Mouse (Mus musculus) monocyte, adult 5-6 weeks (primary cell): Measurements from ENCODE around the gene Eif2d. TPM values are rescaled to one million over a fixed set of nuclear protein-coding genes. Genes with fewer than 3 reads are reported as not detected.

Experiments used
- ATAC-seq: fragments of 153-309, 156-312 bp; replicated peaks from 2 replicates; pipeline ENCODE4 v1.8.0; 2017; ENCODE audit warnings: mild to moderate bottlenecking; ENCODE audit not compliant: low TSS enrichment, insufficient number of reproducible peaks, severe bottlenecking, poor library complexity, low FRiP score
- total RNA-seq: library from RNA; stranded (forward); fragments of 200-1000, 200-491, 200-594 nt; gene quantifications from 3 replicates; pipeline ENCODE4 v1.2.3, GENCODE M21; 2017

The Eif2d gene
- total RNA-seq, 1 experiment from 2014 or later: 4.0 TPM

DNA sequence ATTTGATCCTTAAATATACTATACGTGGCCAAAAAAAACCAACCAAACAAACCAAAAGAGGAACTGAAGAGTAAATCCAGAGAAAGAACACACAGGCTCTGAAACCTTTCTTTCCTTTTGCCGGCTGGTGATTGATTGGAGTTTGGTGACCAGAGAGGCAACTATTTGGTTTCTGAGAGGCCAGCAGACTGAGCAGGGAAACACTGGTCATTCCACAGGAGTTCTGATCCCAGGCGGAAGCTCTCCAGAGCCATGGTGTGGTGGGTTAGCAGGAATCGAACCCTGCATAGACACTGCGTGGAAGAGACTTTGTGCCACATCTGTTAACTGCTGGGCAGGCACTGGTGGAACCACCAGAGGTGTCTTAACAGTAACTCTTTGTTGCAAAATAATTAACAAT, 25.1 kb downstream of the Eif2d start:
- no peak for ATAC-seq

DNA sequence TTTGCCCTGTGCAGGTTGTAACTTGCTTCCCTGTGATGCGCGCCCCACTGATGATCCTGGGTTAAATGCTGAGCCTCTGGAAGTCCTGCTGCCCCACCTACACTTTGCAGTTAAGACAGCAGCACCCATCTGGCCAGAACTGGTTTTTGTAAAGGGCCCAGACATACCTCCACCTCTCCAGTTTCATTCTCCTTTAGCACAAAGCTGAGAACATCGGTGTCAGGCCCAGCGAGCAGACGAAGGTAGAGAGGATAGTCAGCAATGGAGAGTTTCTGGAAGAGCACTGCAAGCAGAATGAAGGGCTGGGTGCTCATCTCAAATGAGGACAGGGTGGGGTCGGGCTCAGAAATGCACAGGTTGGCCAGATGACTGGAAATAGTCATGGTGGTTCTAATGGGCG, 27.4 kb downstream of the Eif2d start:
- no peak for ATAC-seq

DNA sequence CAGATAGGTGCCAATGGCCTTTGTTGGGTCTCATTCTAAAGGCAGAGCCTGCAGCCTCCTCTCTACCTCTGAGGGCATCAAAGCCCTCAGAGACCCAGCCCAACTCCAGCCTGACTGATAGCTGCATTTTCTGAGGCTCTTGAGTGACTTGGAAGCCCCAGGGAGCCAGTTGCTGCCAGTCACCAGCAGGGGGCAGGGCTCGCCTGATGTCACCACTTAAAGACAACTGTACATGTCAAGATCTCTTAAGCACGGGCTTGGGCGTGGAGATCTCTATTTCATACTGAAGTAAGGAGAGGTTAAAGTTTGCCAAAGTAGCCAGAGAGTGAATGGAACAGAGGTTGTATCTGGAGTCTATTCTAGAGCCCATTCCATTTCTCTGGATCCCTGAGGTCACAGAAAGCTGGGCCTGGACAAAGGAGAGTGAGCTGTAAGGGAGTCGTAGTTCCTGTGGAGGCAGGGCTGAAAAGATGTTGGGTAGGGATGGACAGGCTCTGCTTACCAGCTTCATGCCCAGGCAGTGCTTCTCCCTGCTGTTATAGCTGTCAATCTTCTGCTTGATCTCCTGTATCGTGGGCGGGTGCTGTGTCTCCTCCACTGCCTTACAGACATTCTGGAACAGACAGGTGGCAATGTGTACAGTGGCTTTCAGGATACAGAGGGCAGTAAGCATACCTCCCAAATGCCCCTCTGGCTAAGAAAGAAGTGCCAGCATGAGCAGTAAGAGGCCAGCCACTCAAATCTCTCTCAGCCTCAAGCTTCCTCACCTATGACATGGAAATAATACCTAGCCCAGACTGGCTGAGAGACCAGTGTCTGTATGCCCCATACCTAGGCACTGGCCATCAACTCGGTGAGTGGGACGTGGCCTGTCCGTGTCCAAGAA, 28.9 kb downstream of the Eif2d start:
- peak; percentile 48; the same call in 1 of the 2 replicates for ATAC-seq

DNA sequence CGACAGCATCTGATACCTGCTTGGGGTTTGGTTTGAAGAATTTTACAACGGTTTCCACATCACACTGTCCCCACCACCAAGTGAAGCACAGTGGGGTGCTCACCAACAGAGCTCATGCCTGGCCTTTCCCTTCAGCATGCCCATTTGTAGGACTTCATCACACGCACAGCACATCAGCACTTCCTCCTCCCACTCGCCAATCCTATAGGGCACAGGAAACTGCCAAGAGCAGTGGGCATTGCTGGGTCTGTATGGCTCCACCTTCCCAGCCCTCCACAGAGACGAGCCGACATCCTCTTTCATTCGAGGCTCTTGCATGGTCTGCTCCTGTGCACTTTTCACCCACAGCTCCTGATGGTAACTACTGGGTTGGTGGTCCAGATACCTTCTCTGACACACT, 30.2 kb downstream of the Eif2d start:
- ATAC-seq: no peak

DNA sequence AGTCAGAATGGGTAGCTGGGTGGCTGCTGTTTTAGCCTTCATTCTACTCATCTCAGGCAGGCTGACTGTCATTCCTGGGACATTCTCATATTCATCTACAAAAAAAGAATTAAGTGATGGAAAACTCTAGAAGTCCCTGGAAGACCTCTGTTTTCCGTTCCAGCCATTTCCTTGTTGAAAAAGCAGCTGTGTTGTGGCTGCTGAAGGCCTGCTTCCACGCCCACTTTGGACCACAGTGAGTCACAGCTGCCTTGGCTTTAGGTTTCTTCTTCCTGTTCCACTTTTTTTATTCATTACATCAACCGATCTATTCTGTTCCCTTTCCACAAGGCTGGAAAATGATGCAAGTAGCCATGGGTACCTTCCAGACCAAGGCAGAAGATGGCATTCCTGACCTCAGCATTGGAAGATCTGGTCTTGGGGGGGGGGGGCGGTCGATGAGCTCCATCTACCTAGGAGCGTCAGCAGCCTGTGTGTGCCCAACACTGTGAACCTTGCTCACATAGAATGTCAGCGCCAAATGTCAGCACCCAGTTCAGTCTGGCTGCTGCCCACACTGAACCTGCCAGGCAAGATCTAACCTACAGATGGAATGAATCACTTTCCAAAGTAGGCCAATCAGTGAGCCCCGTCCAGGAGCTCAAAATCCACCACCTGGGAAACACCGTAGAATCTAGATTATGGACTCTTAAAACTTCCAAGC, 31.4 kb downstream of the Eif2d start:
- peak; percentile 51 for ATAC-seq

DNA sequence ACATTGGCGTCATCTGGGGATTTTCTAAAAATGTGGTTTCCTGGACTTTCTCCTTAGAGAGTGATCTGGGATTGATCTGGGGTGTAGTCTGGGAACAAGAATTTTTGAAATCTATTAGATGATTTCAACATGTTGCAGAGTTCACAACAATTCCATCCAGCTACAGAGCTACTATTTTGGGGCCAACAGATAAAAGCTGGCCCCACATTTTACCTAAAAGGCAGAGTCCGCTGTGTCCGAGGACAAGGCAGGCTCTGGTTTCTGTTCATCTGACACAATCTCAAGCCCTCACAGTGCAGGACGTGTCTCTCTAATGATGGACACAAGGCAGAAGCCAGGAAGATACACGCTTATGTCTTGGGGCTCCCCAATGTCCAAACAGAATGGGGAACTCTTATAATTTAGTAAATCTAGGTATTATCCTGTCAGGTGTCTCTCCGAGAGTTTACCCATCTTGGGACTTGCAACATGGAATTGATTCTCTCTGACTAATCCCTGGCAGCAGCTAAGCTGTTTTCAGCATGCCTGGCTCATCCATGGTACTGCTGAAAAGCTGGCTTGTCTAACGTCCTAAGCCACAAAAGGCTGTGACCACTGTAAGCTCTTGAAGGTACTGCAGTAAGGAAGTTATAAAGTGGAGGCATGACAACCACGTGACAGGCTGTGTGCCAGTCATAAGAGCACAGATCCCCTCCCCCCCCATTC, 32.1 kb downstream of the Eif2d start:
- ATAC-seq: no peak

DNA sequence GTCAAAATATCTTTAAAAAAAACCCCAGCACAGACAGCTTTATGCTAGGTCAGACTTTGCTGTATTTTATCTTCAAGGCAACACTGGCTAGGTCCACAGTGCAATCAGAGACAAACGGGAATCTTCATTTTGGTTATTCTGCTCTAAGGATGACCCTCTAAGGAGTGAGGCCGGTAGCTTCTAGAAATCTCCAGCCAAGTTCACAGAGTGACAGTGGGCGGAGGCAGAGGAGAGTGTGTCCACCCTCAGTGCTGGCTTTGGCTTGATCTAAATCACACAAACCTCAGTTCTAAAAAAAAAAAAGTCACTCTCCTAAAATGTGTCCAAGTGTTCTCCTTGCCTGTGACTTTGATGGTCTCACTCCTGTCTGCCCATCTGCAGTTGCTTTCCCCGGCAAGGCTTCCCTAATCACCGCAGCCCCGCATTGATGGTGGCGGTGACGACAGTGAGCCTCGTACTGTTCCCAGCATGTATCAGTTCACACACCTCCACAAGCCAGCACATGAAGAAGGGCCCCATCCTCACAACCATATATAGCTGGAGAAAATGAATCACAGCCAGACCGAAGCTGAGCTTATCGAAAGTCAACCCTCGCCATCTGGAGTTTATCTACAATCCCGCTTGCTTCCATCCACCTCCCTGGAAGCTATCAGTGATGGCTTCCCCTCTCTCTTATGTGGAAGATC, 33.0 kb downstream of the Eif2d start:
- ATAC-seq: no peak

DNA sequence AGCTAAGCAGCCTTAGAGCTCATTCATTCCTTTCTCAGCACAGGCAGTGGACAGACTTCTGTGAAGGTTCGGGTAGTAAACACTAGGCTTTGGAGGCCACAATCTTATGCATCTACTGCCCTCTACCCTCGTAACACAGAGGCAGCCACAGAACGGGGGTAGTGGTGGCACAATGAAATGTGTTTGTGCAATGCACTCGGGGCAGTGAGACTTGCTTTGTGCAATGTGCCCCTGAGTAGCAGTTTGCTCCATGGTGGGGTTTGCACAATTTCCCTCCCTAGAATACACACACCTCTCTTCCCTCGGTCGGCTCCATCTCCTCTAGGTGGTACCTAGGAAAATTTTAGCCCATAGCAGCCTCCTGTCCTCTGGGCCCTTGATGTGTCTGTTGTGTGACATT, 34.0 kb downstream of the Eif2d start:
- ATAC-seq: no peak

DNA sequence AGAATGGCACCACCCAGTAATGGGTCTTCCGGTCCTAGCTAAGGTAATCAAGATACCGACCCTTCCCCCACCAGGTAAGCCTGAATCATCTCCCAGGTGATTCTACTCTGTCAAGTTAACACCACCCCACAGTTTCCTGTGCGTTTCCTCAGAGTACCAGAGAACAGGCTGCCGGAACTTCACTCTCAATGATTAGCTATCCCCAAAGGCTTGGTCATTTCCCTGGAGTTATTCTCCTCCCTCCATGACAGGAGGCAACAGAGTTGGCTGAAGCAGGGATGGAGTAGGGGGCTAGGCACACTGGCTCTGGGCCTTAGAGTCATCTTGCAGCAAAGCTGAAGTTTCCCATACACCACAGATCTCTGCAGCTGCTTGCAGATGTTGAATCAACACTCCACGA, 34.9 kb downstream of the Eif2d start:
- ATAC-seq: no peak

DNA sequence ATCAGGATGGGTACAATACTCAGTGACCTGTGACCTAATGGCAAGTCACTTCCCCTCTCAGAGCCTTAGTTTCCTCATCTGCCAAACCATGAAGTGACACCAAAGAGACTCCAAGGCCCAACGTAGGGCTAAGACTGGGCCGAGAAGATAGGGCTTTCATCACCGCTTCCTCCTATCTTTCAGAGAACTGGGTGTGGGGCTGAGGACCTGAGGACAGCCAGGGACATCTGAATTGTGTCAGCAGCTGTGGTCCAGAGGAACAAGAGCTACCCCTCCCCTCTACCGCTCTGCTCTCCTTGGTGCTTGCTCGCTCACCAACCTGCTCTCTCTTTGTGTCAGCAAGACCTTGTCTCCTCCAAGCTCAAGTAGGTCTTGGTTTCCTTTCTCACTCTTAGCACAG, 35.7 kb downstream of the Eif2d start:
- peak; percentile 76 for ATAC-seq

DNA sequence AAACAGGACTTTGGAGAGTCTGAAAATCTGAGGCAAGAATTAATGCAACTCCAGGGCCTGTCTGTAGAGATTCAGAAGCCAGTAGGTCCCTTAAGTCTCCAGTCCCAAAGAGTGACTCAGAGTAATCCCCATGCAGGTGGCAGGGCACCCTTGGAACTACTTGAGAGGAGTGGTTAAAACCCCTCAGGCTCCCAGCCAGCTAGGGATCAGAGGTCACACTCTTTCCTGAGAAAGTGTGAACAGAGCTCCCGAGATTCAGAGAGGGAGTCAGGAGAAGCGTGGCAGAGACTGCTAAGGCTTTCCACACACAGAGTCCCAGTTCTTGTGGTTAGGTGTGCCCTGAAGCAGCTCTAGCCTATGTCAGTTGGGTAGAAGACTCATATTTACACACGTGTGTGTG, 40.8 kb downstream of the Eif2d start:
- no peak for ATAC-seq

DNA sequence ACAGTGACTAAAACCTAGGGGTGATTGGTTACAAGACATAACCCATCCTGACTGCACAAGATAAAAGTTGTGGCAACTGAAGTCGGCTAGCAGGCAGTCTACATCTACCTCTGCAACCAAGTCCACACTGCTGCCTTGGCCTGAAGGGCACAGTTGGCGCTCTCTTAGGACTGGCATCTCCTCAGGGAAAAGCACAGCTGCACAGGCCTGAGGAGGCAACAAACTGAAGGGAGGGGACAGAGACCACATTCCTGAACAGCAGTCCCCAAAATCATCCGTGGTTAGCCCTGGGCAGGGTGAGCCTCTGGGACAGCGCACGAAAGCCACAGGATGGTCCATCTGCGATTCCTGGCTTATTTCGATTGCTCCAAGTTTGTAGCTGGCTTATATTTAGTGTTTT, 42.7 kb downstream of the Eif2d start:
- no peak for ATAC-seq

DNA sequence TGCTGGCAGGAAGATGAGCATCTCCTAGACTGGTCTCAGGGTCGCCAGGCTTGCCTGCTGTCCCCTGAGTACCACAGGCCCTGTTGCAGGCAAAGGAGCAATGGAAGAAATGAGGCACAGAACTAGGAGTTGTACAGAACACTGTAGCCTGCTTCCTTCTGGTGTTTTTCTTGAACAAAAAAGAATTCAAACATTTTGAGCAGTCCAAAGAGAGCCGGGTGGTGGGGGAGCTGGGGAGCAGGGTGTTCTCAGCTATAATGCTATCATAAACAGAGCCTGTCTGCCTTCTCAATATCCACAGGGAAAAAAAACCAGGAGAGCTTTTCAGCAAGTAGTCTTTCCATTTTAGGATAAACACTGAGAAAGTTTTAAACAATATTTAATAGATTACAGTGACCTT, 43.1 kb downstream of the Eif2d start:
- ATAC-seq: no peak

DNA sequence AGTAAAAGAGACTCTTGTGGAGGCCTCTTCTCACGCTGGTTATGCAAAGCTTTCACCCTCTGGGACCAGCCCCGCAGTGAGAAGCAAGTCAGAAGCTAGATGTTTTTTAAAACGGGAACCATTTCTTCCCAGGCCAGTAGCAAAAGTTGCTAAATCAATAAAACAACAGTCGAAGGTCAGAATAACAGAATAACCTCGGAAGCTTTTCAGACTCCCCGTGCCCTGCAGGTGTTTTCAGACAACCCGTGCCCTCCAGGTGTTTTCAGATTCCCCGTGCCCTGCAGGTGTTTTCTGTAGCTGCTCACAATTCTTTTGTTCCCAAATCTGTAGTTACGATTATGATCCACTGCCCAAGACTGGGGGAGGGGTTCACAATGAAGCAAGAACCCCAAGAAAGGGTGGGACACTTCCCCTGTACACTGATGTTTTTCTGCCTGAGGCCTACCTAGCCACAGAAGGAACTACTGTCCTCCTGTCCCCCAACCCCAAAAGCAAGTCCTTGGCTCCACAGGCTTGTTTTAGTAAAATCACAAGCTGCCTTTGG, 45.5 kb downstream of the Eif2d start:
- ATAC-seq: 0 out of 2 replicates have a peak, but pooled peaks have one; percentile 24

DNA sequence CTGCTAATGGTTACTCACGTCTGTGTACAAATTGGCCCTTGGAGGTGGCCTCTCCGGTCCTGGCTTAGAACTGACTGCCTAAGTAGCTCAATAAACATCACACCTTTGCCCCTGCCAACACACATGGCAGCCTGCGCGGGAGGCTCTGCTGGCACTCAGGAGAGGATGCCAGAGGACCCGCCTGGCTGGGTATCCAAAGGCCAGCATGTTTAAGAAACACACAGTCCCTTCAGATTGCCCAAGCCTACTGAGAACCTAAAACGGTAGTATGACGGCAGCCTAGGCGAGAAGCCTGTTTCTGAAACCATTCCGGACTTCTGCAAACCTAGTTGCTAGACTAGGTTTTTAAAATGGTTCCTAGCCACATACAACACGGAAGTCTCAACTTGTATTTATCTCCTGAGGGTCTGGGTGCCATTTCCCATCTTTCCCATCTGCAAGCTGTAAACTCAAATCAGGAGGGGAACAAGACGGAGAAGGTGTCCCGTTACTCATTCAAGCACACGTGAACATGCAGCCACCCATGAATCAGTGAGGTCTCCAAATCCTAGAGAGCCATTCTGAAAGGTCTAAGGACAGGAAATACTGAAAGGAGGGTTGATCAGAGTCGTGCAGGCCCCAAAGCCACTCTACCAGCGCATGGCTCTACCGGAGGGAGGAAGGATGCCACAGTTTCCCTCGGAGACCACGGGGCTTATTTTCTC, 46.3 kb downstream of the Eif2d start:
- peak; percentile 59 for ATAC-seq

DNA sequence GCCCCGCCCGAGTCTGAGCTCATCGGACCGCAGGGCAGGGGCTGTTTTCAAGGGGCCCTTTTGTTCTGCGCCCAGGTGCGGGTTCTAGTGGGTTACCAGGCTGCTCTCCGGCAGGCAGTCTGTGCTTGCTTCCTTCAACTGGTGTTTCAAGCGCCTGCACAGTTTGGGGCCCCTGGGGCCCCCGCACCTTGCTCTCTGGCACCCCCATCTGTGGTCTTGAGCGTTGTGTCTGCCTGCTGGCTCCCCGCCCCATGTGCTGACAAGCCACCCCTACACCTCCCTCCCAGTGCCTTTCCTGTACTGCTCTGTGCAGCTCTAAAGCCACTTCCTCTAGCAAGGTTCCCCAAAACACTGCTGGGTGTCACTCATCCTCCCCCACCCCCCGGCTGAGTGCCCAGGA, 47.0 kb downstream of the Eif2d start:
- ATAC-seq: peak; percentile 88

DNA sequence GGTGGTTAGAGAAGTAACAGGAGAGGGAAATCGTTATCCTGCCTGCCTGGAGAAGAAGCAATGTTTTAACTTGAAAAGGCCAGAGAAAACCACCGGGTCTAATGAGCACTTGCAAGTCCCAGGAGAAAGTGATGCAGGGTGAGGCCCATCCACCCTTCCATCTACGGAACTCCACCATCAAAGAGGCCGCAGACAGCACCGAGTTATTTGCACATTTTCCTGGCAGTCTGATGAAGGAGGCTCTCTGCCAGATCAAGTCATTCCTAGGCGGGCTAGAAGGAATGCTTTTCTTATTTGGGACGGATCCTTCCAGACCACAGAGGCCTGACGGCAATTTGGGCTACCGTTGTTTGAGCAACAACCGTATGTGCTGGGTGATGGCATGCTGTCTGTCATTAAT, 47.6 kb downstream of the Eif2d start:
- ATAC-seq: no peak

DNA sequence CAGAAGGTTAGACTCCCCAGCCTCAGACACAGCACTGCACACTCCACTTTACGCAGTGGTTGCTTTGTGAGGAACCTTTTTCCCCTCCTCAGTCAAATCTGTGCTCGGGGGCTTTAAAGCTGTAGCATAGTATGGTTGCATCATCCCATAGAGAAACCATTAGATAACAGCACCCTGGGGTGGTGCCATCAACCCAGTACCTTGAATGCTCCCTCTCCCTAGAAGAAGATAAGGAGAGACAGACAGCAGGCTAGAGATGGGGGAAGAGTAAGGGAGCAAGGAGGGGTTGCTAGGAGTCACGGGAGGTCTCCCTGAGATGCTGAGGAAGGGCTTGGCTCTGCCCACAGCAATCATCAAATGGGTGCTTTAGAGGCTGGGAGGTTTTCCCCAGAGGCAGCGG, 48.4 kb downstream of the Eif2d start:
- ATAC-seq: no peak
